Mouse (Mus musculus): Measurements from ENCODE around the gene H2al1f. TPM values are rescaled to one million over a fixed set of nuclear protein-coding genes. Genes with fewer than 3 reads are reported as not detected.
"Not testable (repeated sequence)": the region's sequence is repeated elsewhere in the genome, so short reads cannot be mapped to it uniquely, and the experiment has no call there.

H2al1f gene
- polyA plus RNA-seq, 1 experiment from 2014 or later: not detected

DNA sequence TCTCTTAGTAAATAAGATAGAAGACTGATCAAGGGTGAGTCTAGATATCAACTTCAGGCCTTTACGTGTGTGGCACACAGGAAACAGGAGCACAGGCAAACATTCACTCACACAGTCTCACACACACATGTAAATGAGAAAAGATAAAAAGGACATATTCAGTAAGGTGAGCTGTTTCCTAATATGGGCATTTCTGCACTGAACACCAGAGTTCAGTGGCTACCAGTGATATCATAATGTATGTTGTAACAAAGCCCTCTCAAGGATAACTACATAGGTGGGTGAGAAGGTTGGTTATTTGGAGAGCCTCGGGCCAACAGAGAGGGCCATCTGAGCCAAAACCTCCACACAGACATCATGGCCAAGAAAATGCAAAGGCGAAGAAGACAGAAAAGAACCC lies 12.8 kb upstream of the H2al1f start, which contains the start of gene H2al1b:
Gene H2al1b, plus strand, starts transcription at position 301 of the 400 bp plus-strand sequence.
- H3K27ac ChIP-seq (ENCODE audit: low read length); H3K9me3 ChIP-seq (replicated peaks; ENCODE audit: control insufficient read depth, low read length); H3K4me3 ChIP-seq (replicated peaks; ENCODE audit: low read length); H3K4me1 ChIP-seq (ENCODE audit: control insufficient read depth, insufficient read depth, low read length); ATAC-seq (ENCODE audit: insufficient read depth, low FRiP score); H3K4me2 ChIP-seq (ENCODE audit: low read depth, low read length); H3K27me3 ChIP-seq (ENCODE audit: control insufficient read depth, insufficient read depth, low read length); H3K9ac ChIP-seq (ENCODE audit: low read length); H3K36me3 ChIP-seq (ENCODE audit: control insufficient read depth, insufficient read depth, low read length): not testable (repeated sequence)
- 81% methylated on average over 1 of the region's 3 CpGs for WGBS

DNA sequence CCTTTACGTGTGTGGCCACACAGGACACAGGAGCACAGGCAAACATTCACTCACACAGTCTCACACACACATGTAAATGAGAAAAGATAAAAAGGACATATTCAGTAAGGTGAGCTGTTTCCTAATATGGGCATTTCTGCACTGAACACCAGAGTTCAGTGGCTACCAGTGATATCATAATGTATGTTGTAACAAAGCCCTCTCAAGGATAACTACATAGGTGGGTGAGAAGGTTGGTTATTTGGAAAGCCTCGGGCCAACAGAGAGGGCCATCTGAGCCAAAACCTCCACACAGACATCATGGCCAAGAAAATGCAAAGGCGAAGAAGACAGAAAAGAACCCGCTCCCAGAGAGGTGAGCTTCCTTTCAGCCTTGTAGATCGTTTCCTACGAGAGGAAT lies 9.6 kb upstream of the H2al1f start, which contains the start of gene H2al1c:
Gene H2al1c, plus strand, starts transcription at position 301 of the 400 bp plus-strand sequence.
- not testable (repeated sequence) for H3K4me2 ChIP-seq (ENCODE audit: low read depth, low read length); H3K9me3 ChIP-seq (replicated peaks; ENCODE audit: control insufficient read depth, low read length); H3K27me3 ChIP-seq (ENCODE audit: control insufficient read depth, insufficient read depth, low read length); H3K4me1 ChIP-seq (ENCODE audit: control insufficient read depth, insufficient read depth, low read length); H3K27ac ChIP-seq (ENCODE audit: low read length); H3K36me3 ChIP-seq (ENCODE audit: control insufficient read depth, insufficient read depth, low read length); ATAC-seq (ENCODE audit: insufficient read depth, low FRiP score); H3K4me3 ChIP-seq (replicated peaks; ENCODE audit: low read length); H3K9ac ChIP-seq (ENCODE audit: low read length)
- 82% methylated on average over 1 of the region's 6 CpGs for WGBS

DNA sequence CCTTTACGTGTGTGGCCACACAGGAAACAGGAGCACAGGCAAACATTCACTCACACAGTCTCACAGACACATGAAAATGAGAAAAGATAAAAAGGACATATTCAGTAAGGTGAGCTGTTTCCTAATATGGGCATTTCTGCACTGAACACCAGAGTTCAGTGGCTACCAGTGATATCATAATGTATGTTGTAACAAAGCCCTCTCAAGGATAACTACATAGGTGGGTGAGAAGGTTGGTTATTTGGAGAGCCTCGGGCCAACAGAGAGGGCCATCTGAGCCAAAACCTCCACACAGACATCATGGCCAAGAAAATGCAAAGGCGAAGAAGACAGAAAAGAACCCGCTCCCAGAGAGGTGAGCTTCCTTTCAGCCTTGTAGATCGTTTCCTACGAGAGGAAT lies 6.4 kb upstream of the H2al1f start, which contains the start of gene H2al1d:
Gene H2al1d, plus strand, starts transcription at position 301 of the 400 bp plus-strand sequence.
- H3K27me3 ChIP-seq (ENCODE audit: control insufficient read depth, insufficient read depth, low read length); H3K4me3 ChIP-seq (replicated peaks; ENCODE audit: low read length); H3K4me1 ChIP-seq (ENCODE audit: control insufficient read depth, insufficient read depth, low read length); H3K9me3 ChIP-seq (replicated peaks; ENCODE audit: control insufficient read depth, low read length); H3K4me2 ChIP-seq (ENCODE audit: low read depth, low read length); H3K9ac ChIP-seq (ENCODE audit: low read length); ATAC-seq (ENCODE audit: insufficient read depth, low FRiP score); H3K27ac ChIP-seq (ENCODE audit: low read length); H3K36me3 ChIP-seq (ENCODE audit: control insufficient read depth, insufficient read depth, low read length): not testable (repeated sequence)
- WGBS: no CpG with 5 or more reads among the region's 6 CpGs

DNA sequence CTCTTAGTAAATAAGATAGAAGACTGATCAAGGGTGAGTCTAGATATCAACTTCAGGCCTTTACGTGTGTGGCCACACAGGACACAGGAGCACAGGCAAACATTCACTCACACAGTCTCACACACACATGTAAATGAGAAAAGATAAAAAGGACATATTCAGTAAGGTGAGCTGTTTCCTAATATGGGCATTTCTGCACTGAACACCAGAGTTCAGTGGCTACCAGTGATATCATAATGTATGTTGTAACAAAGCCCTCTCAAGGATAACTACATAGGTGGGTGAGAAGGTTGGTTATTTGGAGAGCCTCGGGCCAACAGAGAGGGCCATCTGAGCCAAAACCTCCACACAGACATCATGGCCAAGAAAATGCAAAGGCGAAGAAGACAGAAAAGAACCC lies 3.3 kb upstream of the H2al1f start, which contains the start of gene H2al1e:
Gene H2al1e, plus strand, starts transcription at position 301 of the 400 bp plus-strand sequence.
- H3K36me3 ChIP-seq (ENCODE audit: control insufficient read depth, insufficient read depth, low read length); H3K9ac ChIP-seq (ENCODE audit: low read length); ATAC-seq (ENCODE audit: insufficient read depth, low FRiP score); H3K9me3 ChIP-seq (replicated peaks; ENCODE audit: control insufficient read depth, low read length); H3K27ac ChIP-seq (ENCODE audit: low read length); H3K4me2 ChIP-seq (ENCODE audit: low read depth, low read length); H3K27me3 ChIP-seq (ENCODE audit: control insufficient read depth, insufficient read depth, low read length); H3K4me1 ChIP-seq (ENCODE audit: control insufficient read depth, insufficient read depth, low read length); H3K4me3 ChIP-seq (replicated peaks; ENCODE audit: low read length): not testable (repeated sequence)
- no CpG with 5 or more reads among the region's 3 CpGs for whole genome bisulfite sequencing

DNA sequence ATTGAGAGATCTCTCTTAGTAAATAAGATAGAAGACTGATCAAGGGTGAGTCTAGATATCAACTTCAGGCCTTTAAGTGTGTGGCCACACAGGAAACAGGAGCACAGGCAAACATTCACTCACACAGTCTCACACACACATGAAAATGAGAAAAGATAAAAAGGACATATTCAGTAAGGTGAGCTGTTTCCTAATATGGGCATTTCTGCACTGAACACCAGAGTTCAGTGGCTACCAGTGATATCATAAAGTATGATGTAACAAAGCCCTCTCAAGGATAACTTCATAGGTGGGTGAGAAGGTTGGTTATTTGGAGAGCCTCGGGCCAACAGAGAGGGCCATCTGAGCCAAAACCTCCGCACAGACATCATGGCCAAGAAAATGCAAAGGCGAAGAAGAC lies 3.0 kb downstream of the H2al1f start, which contains the start of gene H2al1g:
Gene H2al1g, plus strand, starts transcription at position 301 of the 400 bp plus-strand sequence.
- H3K4me2 ChIP-seq (ENCODE audit: low read depth, low read length); ATAC-seq (ENCODE audit: insufficient read depth, low FRiP score); H3K4me1 ChIP-seq (ENCODE audit: control insufficient read depth, insufficient read depth, low read length); H3K27ac ChIP-seq (ENCODE audit: low read length); H3K4me3 ChIP-seq (replicated peaks; ENCODE audit: low read length); H3K27me3 ChIP-seq (ENCODE audit: control insufficient read depth, insufficient read depth, low read length); H3K9ac ChIP-seq (ENCODE audit: low read length); H3K9me3 ChIP-seq (replicated peaks; ENCODE audit: control insufficient read depth, low read length); H3K36me3 ChIP-seq (ENCODE audit: control insufficient read depth, insufficient read depth, low read length): not testable (repeated sequence)
- WGBS: no CpG with 5 or more reads among the region's 3 CpGs

DNA sequence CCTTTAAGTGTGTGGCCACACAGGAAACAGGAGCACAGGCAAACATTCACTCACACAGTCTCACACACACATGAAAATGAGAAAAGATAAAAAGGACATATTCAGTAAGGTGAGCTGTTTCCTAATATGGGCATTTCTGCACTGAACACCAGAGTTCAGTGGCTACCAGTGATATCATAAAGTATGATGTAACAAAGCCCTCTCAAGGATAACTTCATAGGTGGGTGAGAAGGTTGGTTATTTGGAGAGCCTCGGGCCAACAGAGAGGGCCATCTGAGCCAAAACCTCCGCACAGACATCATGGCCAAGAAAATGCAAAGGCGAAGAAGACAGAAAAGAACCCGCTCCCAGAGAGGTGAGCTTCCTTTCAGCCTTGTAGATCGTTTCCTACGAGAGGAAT lies 6.2 kb downstream of the H2al1f start, which contains the start of gene H2al1h:
Gene H2al1h, plus strand, starts transcription at position 301 of the 400 bp plus-strand sequence.
- not testable (repeated sequence) for H3K4me3 ChIP-seq (replicated peaks; ENCODE audit: low read length); H3K36me3 ChIP-seq (ENCODE audit: control insufficient read depth, insufficient read depth, low read length); H3K27ac ChIP-seq (ENCODE audit: low read length); H3K4me2 ChIP-seq (ENCODE audit: low read depth, low read length); H3K9me3 ChIP-seq (replicated peaks; ENCODE audit: control insufficient read depth, low read length); ATAC-seq (ENCODE audit: insufficient read depth, low FRiP score); H3K4me1 ChIP-seq (ENCODE audit: control insufficient read depth, insufficient read depth, low read length); H3K27me3 ChIP-seq (ENCODE audit: control insufficient read depth, insufficient read depth, low read length); H3K9ac ChIP-seq (ENCODE audit: low read length)
- WGBS: no CpG with 5 or more reads among the region's 6 CpGs

DNA sequence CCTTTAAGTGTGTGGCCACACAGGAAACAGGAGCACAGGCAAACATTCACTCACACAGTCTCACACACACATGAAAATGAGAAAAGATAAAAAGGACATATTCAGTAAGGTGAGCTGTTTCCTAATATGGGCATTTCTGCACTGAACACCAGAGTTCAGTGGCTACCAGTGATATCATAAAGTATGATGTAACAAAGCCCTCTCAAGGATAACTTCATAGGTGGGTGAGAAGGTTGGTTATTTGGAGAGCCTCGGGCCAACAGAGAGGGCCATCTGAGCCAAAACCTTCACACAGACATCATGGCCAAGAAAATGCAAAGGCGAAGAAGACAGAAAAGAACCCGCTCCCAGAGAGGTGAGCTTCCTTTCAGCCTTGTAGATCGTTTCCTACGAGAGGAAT lies 9.4 kb downstream of the H2al1f start, which contains the start of gene H2al1i:
Gene H2al1i, plus strand, starts transcription at position 301 of the 400 bp plus-strand sequence.
- not testable (repeated sequence) for H3K9ac ChIP-seq (ENCODE audit: low read length); H3K4me1 ChIP-seq (ENCODE audit: control insufficient read depth, insufficient read depth, low read length); H3K4me3 ChIP-seq (replicated peaks; ENCODE audit: low read length); H3K9me3 ChIP-seq (replicated peaks; ENCODE audit: control insufficient read depth, low read length); H3K27me3 ChIP-seq (ENCODE audit: control insufficient read depth, insufficient read depth, low read length); ATAC-seq (ENCODE audit: insufficient read depth, low FRiP score); H3K27ac ChIP-seq (ENCODE audit: low read length); H3K36me3 ChIP-seq (ENCODE audit: control insufficient read depth, insufficient read depth, low read length); H3K4me2 ChIP-seq (ENCODE audit: low read depth, low read length)
- WGBS: 88% methylated on average over 2 of the region's 5 CpGs

DNA sequence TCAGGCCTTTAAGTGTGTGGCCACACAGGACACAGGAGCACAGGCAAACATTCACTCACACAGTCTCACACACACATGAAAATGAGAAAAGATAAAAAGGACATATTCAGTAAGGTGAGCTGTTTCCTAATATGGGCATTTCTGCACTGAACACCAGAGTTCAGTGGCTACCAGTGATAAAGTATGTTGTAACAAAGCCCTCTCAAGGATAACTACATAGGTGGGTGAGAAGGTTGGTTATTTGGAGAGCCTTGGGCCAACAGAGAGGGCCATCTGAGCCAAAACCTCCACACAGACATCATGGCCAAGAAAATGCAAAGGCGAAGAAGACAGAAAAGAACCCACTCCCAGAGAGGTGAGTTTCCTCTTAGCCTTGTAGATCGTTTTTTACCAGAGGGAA lies 12.6 kb downstream of the H2al1f start, which contains the start of gene H2al1j:
Gene H2al1j, plus strand, starts transcription at position 301 of the 400 bp plus-strand sequence.
- H3K9me3 ChIP-seq (replicated peaks; ENCODE audit: control insufficient read depth, low read length); H3K27me3 ChIP-seq (ENCODE audit: control insufficient read depth, insufficient read depth, low read length); H3K4me2 ChIP-seq (ENCODE audit: low read depth, low read length); H3K4me3 ChIP-seq (replicated peaks; ENCODE audit: low read length); H3K36me3 ChIP-seq (ENCODE audit: control insufficient read depth, insufficient read depth, low read length); H3K27ac ChIP-seq (ENCODE audit: low read length); ATAC-seq (ENCODE audit: insufficient read depth, low FRiP score); H3K9ac ChIP-seq (ENCODE audit: low read length); H3K4me1 ChIP-seq (ENCODE audit: control insufficient read depth, insufficient read depth, low read length): not testable (repeated sequence)
- 89% methylated on average over 2 of the region's 2 CpGs for WGBS

DNA sequence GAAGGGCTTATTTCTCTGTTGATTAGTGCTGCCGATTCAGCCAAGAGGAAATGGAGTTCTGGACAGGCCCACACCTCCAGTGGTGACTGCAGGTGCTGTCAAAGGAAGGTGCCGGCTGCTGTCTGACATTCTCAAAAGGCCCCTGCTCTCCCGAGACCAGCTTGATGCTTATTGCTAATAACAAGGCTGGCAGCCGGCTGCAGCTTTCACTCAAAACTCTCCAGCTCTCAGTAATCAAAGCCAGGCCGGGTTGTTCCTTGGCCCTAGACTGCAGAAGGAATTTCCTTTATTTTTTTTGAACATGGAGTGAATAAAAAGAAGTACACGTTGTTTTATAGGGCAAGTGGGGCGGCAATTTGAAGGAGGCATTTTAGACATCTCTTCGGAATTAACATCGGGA lies 30.8 kb downstream of the H2al1f start:
- H3K9ac ChIP-seq (ENCODE audit: low read length): no peak overlapping the region
- H3K36me3 ChIP-seq (ENCODE audit: control insufficient read depth, insufficient read depth, low read length): no peaks in the 10 kb centered on the region
- no peak overlapping the region for H3K4me2 ChIP-seq (ENCODE audit: low read depth, low read length)
- H3K27ac ChIP-seq (ENCODE audit: low read length): no peak overlapping the region
- 62% methylated on average over 9 of the region's 9 CpGs for WGBS
- H3K9me3 ChIP-seq (replicated peaks; ENCODE audit: control insufficient read depth, low read length): no peaks in the 10 kb centered on the region
- H3K27me3 ChIP-seq (ENCODE audit: control insufficient read depth, insufficient read depth, low read length): peaks cover 5% of the 10 kb centered on the region; the same call in 1 of the 2 replicates
- H3K4me1 ChIP-seq (ENCODE audit: control insufficient read depth, insufficient read depth, low read length): no peaks in the 10 kb centered on the region
- H3K4me3 ChIP-seq (replicated peaks; ENCODE audit: low read length): no peak overlapping the region
- ATAC-seq (ENCODE audit: insufficient read depth, low FRiP score): no peak
